Mouse (Mus musculus) lung, embryonic 14.5 days (tissue): ENCODE measurements around the gene Nphp4. TPM values are rescaled to one million over a fixed set of nuclear protein-coding genes. Genes with fewer than 3 reads are reported as not detected.

Source experiments
- ATAC-seq: fragments of 200-750 bp; cut with Nextera tagmentation; 2 replicates; pipeline ENCODE4 v1.8.0; 2017; ENCODE audit warnings: mild to moderate bottlenecking, moderate TSS enrichment, moderate library complexity; ENCODE audit not compliant: insufficient read depth
- DNase-seq: peaks from one replicate; pipeline ENCODE4 v3.0.0-alpha.2; 2015
- H3K27ac ChIP-seq: fragments of 300-500 bp; sonication (generic); 2 replicates; pipeline ENCODE4 v1.5.1; 2014; ENCODE audit warnings: low read depth, mild to moderate bottlenecking, moderate library complexity
- H3K27me3 ChIP-seq: fragments of 300-500 bp; sonication (generic); 2 replicates; pipeline ENCODE4 v1.6.1; 2014; ENCODE audit warnings: low read length, control low read depth; ENCODE audit not compliant: insufficient read depth
- H3K36me3 ChIP-seq: fragments of 300-500 bp; sonication (generic); 2 replicates; pipeline ENCODE4 v1.6.1; 2014; ENCODE audit warnings: control low read depth; ENCODE audit not compliant: insufficient read depth
- H3K4me1 ChIP-seq: fragments of 300-500 bp; sonication (generic); 2 replicates; pipeline ENCODE4 v1.6.1; 2014; ENCODE audit warnings: antibody characterized with exemption, control low read depth; ENCODE audit not compliant: insufficient read depth
- H3K4me2 ChIP-seq: fragments of 300-500 bp; sonication (generic); 2 replicates; pipeline ENCODE4 v1.6.1; 2014; ENCODE audit warnings: mild to moderate bottlenecking
- H3K4me3 ChIP-seq: fragments of 300-500 bp; sonication (generic); 2 replicates; pipeline ENCODE4 v1.5.1; 2014; ENCODE audit warnings: low read depth, low read length
- H3K9ac ChIP-seq: fragments of 300-500 bp; sonication (generic); 2 replicates; pipeline ENCODE4 v1.6.1; 2014
- H3K9me3 ChIP-seq: fragments of 300-500 bp; sonication (generic); 2 replicates; pipeline ENCODE4 v1.6.1; 2016; ENCODE audit warnings: low read depth, low read length, control low read depth
- CTCF ChIP-seq: IDR thresholded peaks from 2 replicates; pipeline ENCODE4 v1.5.1; 2016; ENCODE audit warnings: antibody characterized with exemption, low read depth
- WGBS: fragments of 180-500 bp; shearing (Covaris S2); extraction: QIAGEN DNeasy Blood & Tissue Kit; methylation state at CpG from one replicate; pipeline ENCODE4 v1.1.7; 2014; 5-methylcytosine and 5-hydroxymethylcytosine counted together
- polyA plus RNA-seq: library from polyadenylated mRNA; unstranded; fragments of >200 nt; fragmentation: Nextera tagmentation; extraction: Ambion mirVana; gene quantifications from 2 replicates; pipeline ENCODE4 v1.2.1, GENCODE M21; 2014

Gene Nphp4
- polyA plus RNA-seq, 1 experiment from 2014 or later = 3.7 TPM

DNA sequence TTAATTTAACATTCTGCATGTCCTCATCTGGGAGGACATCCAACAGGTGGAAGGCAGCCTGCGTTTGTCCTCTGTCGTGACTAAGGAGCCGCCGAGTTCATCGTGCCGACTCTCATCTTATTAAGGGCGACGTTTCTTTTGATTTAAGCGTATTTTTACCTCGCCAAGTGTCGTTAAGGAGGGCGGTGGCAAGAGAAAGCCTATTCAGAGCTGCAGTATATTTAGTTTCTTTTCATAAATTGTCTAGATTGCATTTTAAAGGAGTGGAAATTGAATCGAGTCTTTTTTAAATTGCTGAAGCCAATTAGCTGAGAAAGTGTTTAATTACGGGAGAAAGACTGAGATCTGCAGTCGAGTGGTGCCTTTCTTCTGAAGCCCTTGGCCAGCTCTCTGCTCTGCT is 109.0 kb downstream of the Nphp4 start:
- H3K9me3 ChIP-seq = no peaks in the 10 kb centered on the region
- ATAC-seq = no peak
- H3K9ac ChIP-seq = no peak overlapping the region
- H3K4me1 ChIP-seq = no peaks in the 10 kb centered on the region
- no peak for TF ChIP-seq CTCF
- no peaks in the 10 kb centered on the region for H3K36me3 ChIP-seq
- H3K4me3 ChIP-seq = no peak overlapping the region
- WGBS = 79% methylated on average over 15 of the region's 15 CpGs
- H3K27me3 ChIP-seq = no peaks in the 10 kb centered on the region
- no peak overlapping the region for H3K4me2 ChIP-seq
- no peak overlapping the region for H3K27ac ChIP-seq
- no peak for DNase-seq

DNA sequence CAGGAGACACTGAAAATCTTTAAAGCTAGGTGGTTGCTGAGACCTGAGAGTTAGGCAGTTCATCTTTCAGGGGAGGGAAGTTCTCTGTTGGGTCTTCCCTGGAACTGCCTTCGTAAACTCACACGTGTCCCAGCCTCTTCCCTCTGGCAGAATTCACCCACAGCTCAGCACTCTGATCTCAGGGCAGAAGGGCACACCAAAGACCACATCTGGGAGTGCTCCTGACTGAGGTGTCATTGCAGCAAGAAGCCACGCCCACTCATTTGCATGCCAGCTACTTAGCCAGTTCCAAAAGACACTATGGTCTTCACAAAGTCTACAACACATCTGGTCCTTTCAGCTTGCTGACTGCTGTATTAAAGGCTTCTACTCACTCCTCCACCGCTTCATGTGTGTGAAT is 109.7 kb downstream of the Nphp4 start:
- Histone ChIP-seq H3K27me3 (no peaks in the 10 kb centered on the region), H3K9ac (no peak overlapping the region), H3K27ac (no peak overlapping the region), H3K9me3 (no peaks in the 10 kb centered on the region), H3K4me3 (no peak overlapping the region), H3K4me2 (no peak overlapping the region), H3K36me3 (no peaks in the 10 kb centered on the region), H3K4me1 (no peaks in the 10 kb centered on the region)
- 23% methylated on average over 4 of the region's 4 CpGs for WGBS
- no peak for ATAC-seq
- no peak for DNase-seq
- TF ChIP-seq CTCF = no peak

DNA sequence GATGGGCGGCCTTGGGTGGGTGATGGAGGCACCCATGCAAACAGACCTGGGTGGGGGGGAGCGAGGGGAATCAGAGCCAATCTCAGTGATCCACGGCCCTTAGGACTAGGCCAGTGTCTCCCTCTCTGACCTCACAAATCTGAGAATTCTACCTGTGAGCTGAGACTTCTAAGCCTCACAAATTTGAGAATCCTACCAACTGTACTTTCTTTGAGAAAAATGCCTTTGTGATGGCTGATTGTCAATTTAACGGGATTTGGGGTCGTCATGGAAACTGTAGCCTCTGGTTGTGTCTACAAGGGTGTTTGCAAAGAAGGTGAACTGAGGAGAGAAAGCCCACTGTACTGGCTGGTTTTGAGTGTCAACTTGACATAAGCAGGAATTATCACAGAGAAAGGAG is 127.8 kb downstream of the Nphp4 start:
- 83% methylated on average over 5 of the region's 5 CpGs for WGBS
- no peak for TF ChIP-seq CTCF
- H3K27me3 ChIP-seq = no peaks in the 10 kb centered on the region
- DNase-seq (no peak), ATAC-seq (no peak)
- H3K4me2 ChIP-seq = no peak overlapping the region
- no peak overlapping the region for H3K4me3 ChIP-seq
- H3K27ac ChIP-seq = no peak overlapping the region
- H3K4me1 ChIP-seq = no peaks in the 10 kb centered on the region
- no peak overlapping the region for H3K9ac ChIP-seq
- H3K9me3 ChIP-seq = no peaks in the 10 kb centered on the region
- no peaks in the 10 kb centered on the region for H3K36me3 ChIP-seq

DNA sequence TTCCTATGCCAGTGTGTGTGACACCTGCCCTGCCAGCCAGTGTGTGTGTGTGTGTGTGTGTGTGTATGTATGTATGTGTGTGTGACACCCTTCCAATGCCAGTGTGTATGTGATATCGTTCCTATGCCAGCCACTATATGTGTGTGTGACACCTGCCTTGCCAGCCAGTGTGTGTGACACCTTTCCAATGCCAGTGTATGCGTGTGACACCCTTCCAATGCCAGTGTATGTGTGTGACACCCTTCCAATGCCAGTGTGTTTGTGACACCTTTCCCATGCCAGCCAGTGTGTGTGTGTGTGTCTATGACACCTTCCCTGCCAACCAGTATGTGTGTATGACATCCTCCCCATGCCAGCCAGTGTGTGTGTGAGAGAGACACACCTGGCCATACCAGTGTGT is 132.7 kb downstream of the Nphp4 start:
- no peak for ATAC-seq
- 81% methylated on average over 2 of the region's 2 CpGs for WGBS
- Histone ChIP-seq H3K4me1 (no peaks in the 10 kb centered on the region), H3K9me3 (no peaks in the 10 kb centered on the region), H3K36me3 (no peaks in the 10 kb centered on the region), H3K4me2 (no peak overlapping the region), H3K27ac (no peak overlapping the region), H3K9ac (no peak overlapping the region), H3K27me3 (no peaks in the 10 kb centered on the region), H3K4me3 (no peak overlapping the region)
- no peak for DNase-seq
- no peak for TF ChIP-seq CTCF

DNA sequence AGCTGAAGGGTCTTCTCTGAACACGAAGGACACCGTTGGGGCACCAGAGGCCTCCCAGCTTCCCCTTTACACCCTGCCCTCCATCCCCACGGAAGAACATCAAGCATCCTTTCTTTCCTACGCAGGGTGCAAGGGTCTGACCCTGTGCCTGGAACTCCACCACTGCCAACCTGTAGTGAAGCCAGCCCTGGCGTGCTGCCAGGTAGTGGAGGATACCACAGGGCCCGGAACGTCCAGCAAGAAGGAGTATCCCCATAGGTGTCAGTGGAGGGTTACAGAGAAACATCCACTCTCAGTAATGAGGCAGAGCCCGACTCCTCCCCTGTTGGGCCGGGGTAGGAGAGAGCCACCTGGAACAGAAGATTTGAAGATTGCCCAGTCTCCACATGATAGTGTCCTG is 133.5 kb downstream of the Nphp4 start:
- Histone ChIP-seq H3K36me3 (no peaks in the 10 kb centered on the region), H3K27me3 (no peaks in the 10 kb centered on the region), H3K27ac (no peak overlapping the region), H3K9me3 (no peaks in the 10 kb centered on the region), H3K4me1 (no peaks in the 10 kb centered on the region), H3K9ac (no peak overlapping the region), H3K4me2 (no peak overlapping the region), H3K4me3 (no peak overlapping the region)
- WGBS = 79% methylated on average over 9 of the region's 9 CpGs
- no peak for TF ChIP-seq CTCF
- ATAC-seq = no peak
- no peak for DNase-seq

Other genes with a start within 250 kb of the Nphp4 start
- gene Gpr153, start 202.5 kb upstream of the Nphp4 start, polyA plus RNA-seq = 19.5 and 20.0 TPM in 2 replicates
- not detected in 2 replicates for gene Hes3, start 185.0 kb upstream of the Nphp4 start, polyA plus RNA-seq
- gene Icmt, start 179.5 kb upstream of the Nphp4 start, polyA plus RNA-seq = 31.2 and 31.8 TPM in 2 replicates
- gene Rnf207, start 157.7 kb upstream of the Nphp4 start, polyA plus RNA-seq = 0.36 and 0.65 TPM in 2 replicates
- gene Rpl22, start 151.0 kb upstream of the Nphp4 start, polyA plus RNA-seq = 428 and 464 TPM in 2 replicates
- gene Chd5, start 138.1 kb upstream of the Nphp4 start, polyA plus RNA-seq = 0.03 and 0.07 TPM in 2 replicates
- gene Kcnab2, start 1.2 kb downstream of the Nphp4 start, polyA plus RNA-seq = 3.6 and 4.3 TPM in 2 replicates